In the genomic region with DNA sequence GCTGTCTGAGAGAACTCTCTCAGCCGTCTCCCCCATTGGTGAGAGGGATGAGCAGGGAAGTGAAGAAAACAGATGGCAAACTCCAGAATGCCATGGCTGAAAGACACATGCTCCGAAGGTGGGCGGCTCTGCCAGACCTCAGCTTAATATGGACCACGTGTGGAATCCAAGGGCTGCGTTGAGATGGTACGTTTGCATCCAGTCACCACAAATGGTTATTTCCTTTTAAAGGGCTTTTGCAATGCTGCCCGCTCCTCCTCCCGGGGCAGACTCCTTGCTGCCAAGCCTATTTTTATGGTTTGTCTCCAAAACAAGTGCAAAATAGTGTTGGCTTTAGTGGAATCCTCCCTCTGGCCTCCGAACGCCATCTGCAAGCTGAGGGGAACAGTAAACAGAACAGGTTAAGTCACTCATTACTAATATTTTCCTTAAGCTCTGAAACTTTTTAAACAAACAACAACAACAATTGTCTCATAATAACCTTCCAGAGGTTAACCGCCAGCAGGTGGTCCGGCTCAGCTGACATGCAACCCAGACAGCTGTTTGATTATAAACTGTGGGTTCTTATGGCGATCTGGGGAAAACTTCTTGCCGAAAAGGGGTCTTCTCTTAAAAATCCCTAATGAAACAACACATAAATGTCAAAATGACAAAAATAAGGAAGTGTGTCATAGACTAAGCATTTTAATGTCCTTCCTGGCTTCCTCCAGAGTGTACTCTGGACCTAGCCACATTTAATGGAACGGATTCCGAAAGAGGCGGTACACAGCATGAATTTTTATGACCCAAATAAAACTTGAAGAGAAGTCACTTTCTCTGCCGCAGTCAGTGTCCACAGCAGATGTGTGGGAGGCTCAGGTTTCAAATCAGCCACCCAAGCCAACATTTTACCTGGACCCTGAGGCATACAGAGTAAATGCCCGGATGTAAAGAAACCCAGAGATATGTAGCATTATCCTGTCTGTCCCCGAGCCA, we compare ENCODE assay signal across 8 mouse cellular contexts.
DNase-seq lines count a peak whose midpoint lies in the region; ATAC-seq lines count a peak whose summit lies in the region.

No protein-coding gene starts in this region.

- peak; percentile 91 for DNase-seq in heart, adult 11 months
- DNase-seq in heart, postnatal 4 days = no peak
- peak; percentile 37 for DNase-seq in gastrocnemius, adult 18-20 months (ENCODE audit: low spot score)
- DNase-seq in kidney, postnatal 25 days = peak; percentile 43 to 51
- DNase-seq in lung, adult 18-20 months = peak; percentile 15 to 44
- peak; percentile 7 for DNase-seq in right cerebral cortex, postnatal 14 days
- DNase-seq in spleen, postnatal 4 days (ENCODE audit: low spot score in 2 of 2) = no peak

- ATAC-seq in inflammation-experienced regulatory T-cells, adult 6 months = no peak

Comparison
In these comparisons a context has a peak if more than half of its experiments do, and no peak if none do; other contexts are left out.
1. DNase-seq: peak in heart, adult 11 months (single experiment), gastrocnemius, adult 18-20 months (single experiment), kidney, postnatal 25 days (2 of 2), lung, adult 18-20 months (2 of 2) and right cerebral cortex, postnatal 14 days (single experiment); none in heart, postnatal 4 days (single experiment) and spleen, postnatal 4 days (0 of 2).